Mouse (Mus musculus) megakaryocyte progenitor cell, adult 5-6 weeks (primary cell): ENCODE results near the gene Saa3. TPM values are rescaled to one million over a fixed set of nuclear protein-coding genes. Genes with fewer than 3 reads are reported as not detected.
"Not testable (repeated sequence)": the region's sequence is repeated elsewhere in the genome, so short reads cannot be mapped to it uniquely, and the experiment has no call there.

Experiments
- ATAC-seq: replicated peaks from 2 replicates; pipeline ENCODE4 v1.8.0; 2016; ENCODE audit warnings: mild to moderate bottlenecking, moderate TSS enrichment, inconsistent platforms; ENCODE audit not compliant: poor library complexity
- total RNA-seq, 2 experiments: library from RNA; stranded (forward) in 1 of 2; stranded (reverse) in 1 of 2; fragments of 157-497, 149-512 nt in 1 of 2; fragments of 200-1000 nt in 1 of 2; gene quantifications; 2 replicates each; pipeline versions ENCODE4 v1.2.3 to v1.2.4; 2015 to 2017

Gene Saa3
- total RNA-seq, 2 experiments from 2014 or later: 2.0 TPM; not detected in 1

- peak; percentile 51 for ATAC-seq
These were observed 982 bp downstream of the Saa3 start for GRCm38 (mm10) chr7:46714518-46714917.

DNA sequence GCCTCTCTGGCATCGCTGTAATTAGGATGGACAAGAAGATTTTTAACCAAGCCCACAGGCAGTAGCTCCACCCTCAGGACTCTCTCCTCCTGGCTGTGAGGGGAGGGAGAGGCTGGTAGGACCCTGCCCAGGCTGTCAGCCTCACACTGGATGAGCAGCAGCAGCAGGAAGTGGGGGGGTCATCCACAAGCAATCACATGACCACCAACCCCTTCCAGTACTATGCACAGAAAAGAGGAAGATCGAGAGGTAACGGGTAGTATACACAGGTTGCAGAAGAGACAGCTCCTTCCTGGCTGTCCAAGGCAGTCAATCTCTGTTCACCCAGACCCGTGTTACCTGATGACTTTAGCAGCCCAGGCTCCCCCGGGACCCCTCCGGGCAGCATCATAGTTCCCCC is 3.2 kb downstream of the Saa3 start:
- peak; percentile 57 for ATAC-seq

DNA sequence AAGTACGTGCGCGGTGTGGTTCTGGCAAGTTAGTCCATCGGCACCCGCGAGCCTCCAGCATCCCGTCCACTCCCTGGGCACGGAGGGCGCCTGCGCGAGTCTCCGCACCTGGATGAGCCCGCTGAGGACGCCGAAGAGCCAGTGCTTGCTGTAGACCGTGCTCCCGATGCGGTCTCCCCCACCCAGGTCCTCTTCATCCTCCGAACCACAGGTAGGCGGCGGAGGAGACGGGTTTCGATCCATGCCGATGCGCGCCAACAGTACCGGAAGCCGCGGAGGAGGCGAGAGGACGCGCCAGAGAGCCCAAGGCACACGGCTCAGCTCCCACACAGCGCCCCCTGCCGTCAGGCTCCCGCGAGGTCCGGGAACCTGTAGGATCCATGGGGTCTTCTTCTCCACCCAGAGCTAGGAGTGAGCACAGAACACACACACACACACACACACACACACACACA is 5.1 kb downstream of the Saa3 start, which contains the start of gene Saal1:
Saal1 (minus strand) TSS at position 291 of the 455 bp plus-strand sequence.
- ATAC-seq: peak; percentile 93

DNA sequence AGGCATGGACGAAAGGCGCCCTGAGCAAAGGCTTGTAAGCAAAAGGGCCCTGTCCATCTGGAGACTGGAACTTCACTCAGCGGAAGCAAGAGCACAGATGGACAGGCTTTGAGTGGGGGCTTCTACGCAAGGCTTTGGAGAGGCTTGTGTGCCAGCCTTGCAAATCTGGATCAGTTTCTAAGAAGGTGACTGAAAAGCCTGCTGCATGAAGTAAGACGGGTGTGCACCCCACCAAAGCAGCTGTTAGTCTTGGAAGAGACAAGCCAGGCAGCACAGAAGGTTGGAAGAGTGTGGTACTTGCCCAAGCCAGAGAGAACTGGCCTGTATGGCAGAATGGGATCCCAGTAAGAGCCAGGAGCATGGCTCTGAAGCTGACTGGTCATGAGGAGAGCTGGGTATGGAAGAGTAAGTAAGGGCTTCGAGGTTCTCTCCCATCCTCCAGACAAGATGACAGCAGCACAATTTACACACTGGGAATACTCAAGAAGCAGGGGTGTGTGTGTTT is 14.9 kb downstream of the Saa3 start:
- no peak for ATAC-seq

DNA sequence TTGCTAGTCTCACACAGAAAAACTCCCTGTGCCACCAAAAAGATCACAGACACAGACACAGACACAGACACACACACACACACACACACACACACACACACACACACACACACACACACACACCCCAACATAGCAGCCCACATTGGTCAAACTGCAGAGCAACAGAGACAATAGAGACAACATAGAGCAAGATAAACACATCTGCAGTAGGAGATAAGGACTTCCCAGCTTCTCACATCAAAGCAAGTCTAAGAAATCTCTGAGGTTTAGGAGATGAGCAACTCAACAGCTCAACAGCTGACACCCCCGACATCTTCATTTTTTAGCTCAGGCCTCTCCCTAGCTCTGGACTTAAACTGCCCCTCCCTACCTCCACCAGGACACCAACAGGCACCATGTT is 18.7 kb downstream of the Saa3 start:
- ATAC-seq: peak; percentile 97

- ATAC-seq: no peak
These were observed 28.7 kb downstream of the Saa3 start for GRCm38 (mm10) chr7:46686827-46687226.

GRCm38 (mm10) chr7:46680732-46681131 is 34.8 kb downstream of the Saa3 start:
- ATAC-seq: no peak

DNA sequence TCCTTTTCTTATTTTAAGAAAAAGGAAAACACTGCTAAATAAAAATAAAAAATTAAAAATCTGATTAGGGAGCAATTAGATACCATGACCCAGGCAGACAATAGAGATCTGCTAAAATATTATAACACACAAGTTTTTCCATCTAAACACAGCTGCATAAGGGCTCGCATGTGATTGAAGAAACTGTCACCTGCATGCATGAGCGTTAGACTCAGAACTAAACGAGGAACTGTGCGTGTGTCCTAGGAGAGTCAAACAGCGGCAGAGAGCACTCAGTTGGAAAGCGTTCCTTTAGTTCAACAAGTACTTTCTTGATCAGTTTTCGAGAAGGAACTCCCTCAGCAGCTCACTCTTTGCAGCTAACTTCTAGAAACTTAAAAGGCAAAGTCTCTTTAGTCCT is 36.5 kb downstream of the Saa3 start:
- not testable (repeated sequence) for ATAC-seq

- no peak for ATAC-seq
These were observed 37.1 kb downstream of the Saa3 start for GRCm38 (mm10) chr7:46678417-46678816.

GRCm38 (mm10) chr7:46676808-46677360 is 38.6 kb downstream of the Saa3 start:
- no peak for ATAC-seq

DNA sequence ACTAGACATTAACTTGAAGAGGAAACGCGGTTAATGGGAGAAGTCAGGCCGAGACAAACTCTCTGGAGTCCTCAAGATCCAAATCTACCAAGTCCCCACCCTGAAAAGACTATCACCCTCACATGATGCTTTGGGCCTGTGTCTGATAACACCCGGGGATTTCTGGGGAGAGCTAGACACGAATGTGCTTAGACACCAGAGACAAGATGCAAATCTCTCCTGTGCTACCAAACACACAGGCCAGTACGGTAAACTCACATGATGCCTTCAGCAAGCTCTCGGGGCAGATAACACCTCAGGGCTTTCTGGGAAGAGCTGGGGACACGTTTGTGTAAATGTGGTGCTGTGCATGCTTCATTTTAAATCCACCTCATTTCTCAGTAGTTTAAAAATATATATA is 39.6 kb downstream of the Saa3 start:
- no peak for ATAC-seq

DNA sequence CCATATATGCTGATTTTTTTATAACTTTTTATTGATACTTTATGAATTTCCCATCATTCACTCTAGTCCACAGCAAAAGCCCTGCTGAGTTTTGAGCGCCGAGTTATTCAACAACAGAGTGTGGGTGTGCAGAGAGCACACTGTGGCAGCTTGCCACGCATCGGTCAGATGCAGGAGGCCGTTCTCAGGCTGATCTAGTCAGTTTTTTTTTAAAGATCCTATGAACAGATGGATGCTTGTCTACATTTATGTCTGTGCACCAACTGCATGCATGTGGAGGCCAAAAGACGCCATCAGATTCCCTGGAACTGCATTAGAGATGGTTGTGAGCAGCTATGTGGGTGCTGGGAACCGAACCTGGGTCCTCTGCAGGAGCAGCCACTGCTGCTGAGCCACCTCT is 40.4 kb downstream of the Saa3 start:
- no peak for ATAC-seq

DNA sequence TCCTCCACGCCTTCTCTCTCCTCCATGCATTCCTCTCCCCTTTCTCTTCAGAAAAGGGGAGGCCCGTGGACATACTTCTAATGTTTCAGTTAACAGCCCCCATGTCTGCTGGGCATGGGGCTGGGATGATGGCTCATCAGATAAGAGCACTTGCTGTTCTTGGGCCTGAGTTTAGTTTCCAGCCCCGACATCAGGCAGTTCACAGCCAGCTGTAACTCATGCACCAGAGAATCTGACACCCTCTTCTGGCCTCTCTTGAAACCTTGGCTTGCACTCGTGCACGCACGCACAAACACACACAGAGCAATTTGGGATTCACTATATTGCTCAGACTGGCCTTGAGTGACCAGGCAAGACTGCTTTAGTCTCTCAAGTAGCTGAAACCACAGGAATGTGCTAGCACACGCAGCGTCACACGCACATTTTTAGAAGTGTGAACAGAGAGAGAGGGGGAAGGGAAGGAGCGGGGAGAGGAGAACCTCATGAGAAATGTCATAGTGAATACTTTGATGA is 43.3 kb downstream of the Saa3 start, which contains the start of gene Tph1:
Tph1 (minus strand) TSS at position 378 of the 513 bp plus-strand sequence.
- ATAC-seq: no peak

DNA sequence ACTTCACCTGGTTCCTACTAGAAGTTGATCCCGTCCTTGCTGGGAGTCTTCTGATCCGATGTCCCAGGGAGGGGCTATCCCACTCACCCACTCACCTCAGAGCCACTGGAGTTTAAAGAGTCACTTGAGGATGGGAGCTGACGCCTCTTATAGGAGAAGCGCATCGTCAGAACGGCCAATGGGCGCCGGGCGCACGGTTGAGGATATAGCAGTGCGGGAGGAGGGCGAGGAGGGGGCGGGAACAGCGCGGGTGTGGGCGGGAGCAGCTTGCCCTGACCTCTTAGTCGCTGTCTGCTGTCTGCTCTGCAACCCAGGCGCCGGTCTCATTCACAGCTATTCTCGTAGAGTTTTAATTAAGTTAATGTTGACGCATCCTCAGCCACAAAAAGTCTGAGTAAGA is 48.2 kb downstream of the Saa3 start:
- peak; percentile 60; the same call in 1 of the 2 replicates for ATAC-seq

DNA sequence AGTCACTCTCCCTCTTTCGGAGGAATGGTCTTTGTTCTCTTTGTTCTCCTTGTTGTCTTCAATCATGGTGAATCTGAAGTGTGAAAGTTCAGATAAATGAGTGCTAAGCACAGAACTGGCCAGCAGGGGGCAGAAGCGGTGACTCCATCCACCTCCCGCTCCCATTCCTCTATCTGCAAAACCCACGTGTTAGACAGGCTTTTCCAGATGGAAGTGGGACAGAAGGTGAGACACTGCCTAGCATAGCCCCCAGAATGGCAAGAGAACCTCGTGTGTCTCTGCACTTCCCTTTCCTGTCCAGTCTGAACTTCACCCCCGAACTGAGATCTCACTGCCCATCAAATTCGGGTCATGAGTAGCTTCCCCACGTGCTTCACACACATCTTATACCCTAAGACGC is 50.3 kb downstream of the Saa3 start:
- ATAC-seq: peak; percentile 63

Other genes starting within 250 kb of the Saa3 start
- 4.0 and 6.6 TPM in 2 replicates for gene Sergef, start 75.9 kb downstream of the Saa3 start, total RNA-seq (2015)
- 8.1 and 10.8 TPM in 2 replicates for gene Sergef, start 75.9 kb downstream of the Saa3 start, total RNA-seq (2017)
- not detected in 2 replicates for gene Tph1, start 43.2 kb downstream of the Saa3 start, total RNA-seq (2015)
- not detected in 2 replicates for gene Tph1, start 43.2 kb downstream of the Saa3 start, total RNA-seq (2017)
- gene Saal1, start 5.0 kb downstream of the Saa3 start, total RNA-seq (2015): 17.5 and 20.7 TPM in 2 replicates
- 15.5 and 18.7 TPM in 2 replicates for gene Saal1, start 5.0 kb downstream of the Saa3 start, total RNA-seq (2017)
- not detected in 2 replicates for gene Saa4, start 16.9 kb upstream of the Saa3 start, total RNA-seq (2015)
- gene Saa4, start 16.9 kb upstream of the Saa3 start, total RNA-seq (2017): not detected in 2 replicates
- not detected in 2 replicates for gene Saa1, start 27.3 kb upstream of the Saa3 start, total RNA-seq (2015)
- gene Saa1, start 27.3 kb upstream of the Saa3 start, total RNA-seq (2017): not detected in 2 replicates
- gene Saa2, start 36.1 kb upstream of the Saa3 start, total RNA-seq (2015): not detected in 2 replicates
- not detected in 2 replicates for gene Saa2, start 36.1 kb upstream of the Saa3 start, total RNA-seq (2017)
- 13.5 and 17.5 TPM in 2 replicates for gene Hps5, start 80.4 kb upstream of the Saa3 start, total RNA-seq (2015)
- gene Hps5, start 80.4 kb upstream of the Saa3 start, total RNA-seq (2017): 25.5 and 29.0 TPM in 2 replicates
- 54.7 and 58.1 TPM in 2 replicates for gene Gtf2h1, start 80.4 kb upstream of the Saa3 start, total RNA-seq (2015)
- 82.4 and 105 TPM in 2 replicates for gene Gtf2h1, start 80.4 kb upstream of the Saa3 start, total RNA-seq (2017)
- 597 and 639 TPM in 2 replicates for gene Ldha, start 125.8 kb upstream of the Saa3 start, total RNA-seq (2015)
- 442 and 446 TPM in 2 replicates for gene Ldha, start 125.8 kb upstream of the Saa3 start, total RNA-seq (2017)
- 0.44 and 0.49 TPM in 2 replicates for gene Ldhc, start 145.5 kb upstream of the Saa3 start, total RNA-seq (2015)
- gene Ldhc, start 145.5 kb upstream of the Saa3 start, total RNA-seq (2017): 1.3 TPM in 1 of 2 replicates, not detected in the other
- 97.5 and 107 TPM in 2 replicates for gene Tsg101, start 204.3 kb upstream of the Saa3 start, total RNA-seq (2015)
- 40.1 and 43.1 TPM in 2 replicates for gene Tsg101, start 204.3 kb upstream of the Saa3 start, total RNA-seq (2017)
- gene Uevld, start 242.8 kb upstream of the Saa3 start, total RNA-seq (2015): 15.5 and 19.6 TPM in 2 replicates
- gene Uevld, start 242.8 kb upstream of the Saa3 start, total RNA-seq (2017): 11.1 and 11.9 TPM in 2 replicates